Mouse (Mus musculus): ENCODE measurements around the gene Cyp39a1.

DNA sequence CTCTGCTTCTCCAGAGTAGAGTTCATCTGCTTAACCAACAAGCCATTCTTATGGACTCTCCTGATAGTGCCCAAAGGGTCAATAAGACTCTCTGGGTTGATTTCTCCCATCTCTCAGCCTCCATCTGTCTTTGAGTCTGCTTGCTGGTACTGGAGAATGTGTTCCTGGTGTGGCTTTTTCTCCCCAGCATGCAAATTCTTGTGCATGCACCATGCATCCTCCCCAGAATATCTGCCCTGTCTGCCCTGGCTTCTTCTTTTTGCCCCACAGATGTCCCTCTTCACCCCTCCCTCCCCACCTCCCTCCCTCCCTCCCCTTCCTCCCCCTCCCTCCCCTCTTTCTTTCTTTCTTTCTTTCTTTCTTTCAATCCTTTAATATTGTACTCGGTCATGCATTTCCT is 10.1 kb downstream of the Cyp39a1 start:
- no peak for TF ChIP-seq MAX (IDR thresholded peaks at IDR 0.05; ENCODE audit: low read depth)
- TF ChIP-seq POLR2A (IDR thresholded peaks at IDR 0.05; ENCODE audit: insufficient read length, low read depth) = no peak
- TF ChIP-seq POLR2AphosphoS2 (IDR thresholded peaks at IDR 0.05; ENCODE audit: insufficient read length, low read depth) = no peak
- TF ChIP-seq E2F4 (IDR thresholded peaks at IDR 0.05; ENCODE audit: insufficient read depth) = no peak
- TF ChIP-seq USF1 (IDR thresholded peaks at IDR 0.05; ENCODE audit: low read depth) = no peak
- TF ChIP-seq MYOD1 (IDR thresholded peaks at IDR 0.05; ENCODE audit: control insufficient read depth in 1 of 3, insufficient read length in 2 of 3, low read depth in 2 of 3) = no peak
- TF ChIP-seq TCF12 (IDR thresholded peaks at IDR 0.05; ENCODE audit: insufficient read depth, poor library complexity, severe bottlenecking) = no peak
